Mouse (Mus musculus): ENCODE data around the gene Mybpc3.
"Not testable (repeated sequence)": the region's sequence is repeated elsewhere in the genome, so short reads cannot be mapped to it uniquely, and the experiment has no call there.

Mybpc3 gene

GRCm38 (mm10) chr2:91087453-91087852, 30.5 kb upstream of the Mybpc3 start:
- DNase-seq (ENCODE audit: low spot score in 2 of 2): no peak

GRCm38 (mm10) chr2:91088987-91089386, 29.0 kb upstream of the Mybpc3 start:
- no peak for DNase-seq (ENCODE audit: low spot score in 2 of 2)

- no peak for DNase-seq (ENCODE audit: low spot score in 2 of 2)
Measured at GRCm38 (mm10) chr2:91090208-91090607, 27.7 kb upstream of the Mybpc3 start.

GRCm38 (mm10) chr2:91090827-91091226, 27.1 kb upstream of the Mybpc3 start:
- DNase-seq (ENCODE audit: low spot score in 2 of 2): no peak

- peak; percentile 59 to 65 for DNase-seq (ENCODE audit: low spot score in 2 of 2)
Measured at GRCm38 (mm10) chr2:91096524-91096923, 21.4 kb upstream of the Mybpc3 start.

- DNase-seq (ENCODE audit: low spot score in 2 of 2): no peak
Measured at GRCm38 (mm10) chr2:91097015-91097414, 20.9 kb upstream of the Mybpc3 start.

- no peak for DNase-seq (ENCODE audit: low spot score in 2 of 2)
Measured at GRCm38 (mm10) chr2:91098156-91098555, 19.8 kb upstream of the Mybpc3 start.

GRCm38 (mm10) chr2:91101124-91101740, 16.7 kb upstream of the Mybpc3 start:
- peak; percentile 84 to 94 for DNase-seq (ENCODE audit: low spot score in 2 of 2)

- DNase-seq (ENCODE audit: low spot score in 2 of 2): no peak
Measured at GRCm38 (mm10) chr2:91108156-91108555, 9.8 kb upstream of the Mybpc3 start.

GRCm38 (mm10) chr2:91109241-91109640, 8.7 kb upstream of the Mybpc3 start:
- no peak for DNase-seq (ENCODE audit: low spot score in 2 of 2)

- no peak for DNase-seq (ENCODE audit: low spot score in 2 of 2)
Measured at GRCm38 (mm10) chr2:91109807-91110385, 8.0 kb upstream of the Mybpc3 start.

- DNase-seq (ENCODE audit: low spot score in 2 of 2): no peak
Measured at GRCm38 (mm10) chr2:91110429-91110828, 7.5 kb upstream of the Mybpc3 start.

- not testable (repeated sequence) for DNase-seq (ENCODE audit: low spot score in 2 of 2)
Measured at GRCm38 (mm10) chr2:91111832-91112231, 6.1 kb upstream of the Mybpc3 start.

- DNase-seq (ENCODE audit: low spot score in 2 of 2): no peak
Measured at GRCm38 (mm10) chr2:91112491-91112890, 5.5 kb upstream of the Mybpc3 start.

GRCm38 (mm10) chr2:91113334-91113733, 4.6 kb upstream of the Mybpc3 start:
- DNase-seq (ENCODE audit: low spot score in 2 of 2): no peak

- DNase-seq (ENCODE audit: low spot score in 2 of 2): no peak
Measured at GRCm38 (mm10) chr2:91113852-91114251, 4.1 kb upstream of the Mybpc3 start.

GRCm38 (mm10) chr2:91114781-91115577, 3.0 kb upstream of the Mybpc3 start:
- peak; percentile 85 to 91 for DNase-seq (ENCODE audit: low spot score in 2 of 2)

- no peak for DNase-seq (ENCODE audit: low spot score in 2 of 2)
Measured at GRCm38 (mm10) chr2:91115578-91115970, 2.4 kb upstream of the Mybpc3 start.

GRCm38 (mm10) chr2:91116842-91117241, 1.1 kb upstream of the Mybpc3 start:
- no peak for DNase-seq (ENCODE audit: low spot score in 2 of 2)

- no peak for DNase-seq (ENCODE audit: low spot score in 2 of 2)
Measured at GRCm38 (mm10) chr2:91118647-91119046, 703 bp downstream of the Mybpc3 start.

- DNase-seq (ENCODE audit: low spot score in 2 of 2): no peak
Measured at GRCm38 (mm10) chr2:91119061-91119460, 1.1 kb downstream of the Mybpc3 start.

GRCm38 (mm10) chr2:91119551-91119950, 1.6 kb downstream of the Mybpc3 start:
- DNase-seq (ENCODE audit: low spot score in 2 of 2): no peak

GRCm38 (mm10) chr2:91120261-91120671, 2.3 kb downstream of the Mybpc3 start:
- DNase-seq (ENCODE audit: low spot score in 2 of 2): no peak
